Mouse (Mus musculus): ENCODE results near the gene Pacsin1. TPM values are rescaled to one million over a fixed set of nuclear protein-coding genes. Genes with fewer than 3 reads are reported as not detected.

Gene Pacsin1
- 11.0 and 13.4 TPM in 2 replicates for polyA plus RNA-seq (2016; fragmentation: Nextera tagmentation; extraction: Ambion mirVana)

GRCm38 (mm10) chr17:27655089-27656010, at the start of gene Pacsin1:
TSS of gene Pacsin1 (plus strand) at chr17:27655509.
- H3K27me3 ChIP-seq = peaks cover 46% of the 10 kb centered on the region
- H3K4me2 ChIP-seq (replicated peaks) = peak within 1 kb of the TSS; percentile 94
- peaks cover 20% of the 10 kb centered on the region for H3K4me1 ChIP-seq
- H3K9me3 ChIP-seq (replicated peaks) = no peaks in the 10 kb centered on the region
- H3K4me3 ChIP-seq = peak within 1 kb of the TSS; percentile 58
- H3K9ac ChIP-seq = peak within 1 kb of the TSS; percentile 74
- peak within 1 kb of the TSS; percentile 64 for H3K27ac ChIP-seq
- peak; percentile 83 for ATAC-seq (ENCODE audit: low FRiP score)
- 1% methylated on average over 58 of the region's 65 CpGs for WGBS
- no peaks in the 10 kb centered on the region for H3K36me3 ChIP-seq

- peaks cover 4% of the 10 kb centered on the region; the same call in 1 of the 2 replicates for H3K36me3 ChIP-seq
- WGBS = 92% methylated on average over 7 of the region's 7 CpGs
- no peaks in the 10 kb centered on the region for H3K9me3 ChIP-seq (replicated peaks)
- H3K4me3 ChIP-seq = no peak overlapping the region
- ATAC-seq (ENCODE audit: low FRiP score) = no peak
- H3K27ac ChIP-seq = no peak overlapping the region
- H3K27me3 ChIP-seq = no peaks in the 10 kb centered on the region
- H3K4me2 ChIP-seq (replicated peaks) = no peak overlapping the region
- peaks cover 31% of the 10 kb centered on the region for H3K4me1 ChIP-seq
- no peak overlapping the region for H3K9ac ChIP-seq
Observed at GRCm38 (mm10) chr17:27609576-27609975, 45.7 kb upstream of the Pacsin1 start.

DNA sequence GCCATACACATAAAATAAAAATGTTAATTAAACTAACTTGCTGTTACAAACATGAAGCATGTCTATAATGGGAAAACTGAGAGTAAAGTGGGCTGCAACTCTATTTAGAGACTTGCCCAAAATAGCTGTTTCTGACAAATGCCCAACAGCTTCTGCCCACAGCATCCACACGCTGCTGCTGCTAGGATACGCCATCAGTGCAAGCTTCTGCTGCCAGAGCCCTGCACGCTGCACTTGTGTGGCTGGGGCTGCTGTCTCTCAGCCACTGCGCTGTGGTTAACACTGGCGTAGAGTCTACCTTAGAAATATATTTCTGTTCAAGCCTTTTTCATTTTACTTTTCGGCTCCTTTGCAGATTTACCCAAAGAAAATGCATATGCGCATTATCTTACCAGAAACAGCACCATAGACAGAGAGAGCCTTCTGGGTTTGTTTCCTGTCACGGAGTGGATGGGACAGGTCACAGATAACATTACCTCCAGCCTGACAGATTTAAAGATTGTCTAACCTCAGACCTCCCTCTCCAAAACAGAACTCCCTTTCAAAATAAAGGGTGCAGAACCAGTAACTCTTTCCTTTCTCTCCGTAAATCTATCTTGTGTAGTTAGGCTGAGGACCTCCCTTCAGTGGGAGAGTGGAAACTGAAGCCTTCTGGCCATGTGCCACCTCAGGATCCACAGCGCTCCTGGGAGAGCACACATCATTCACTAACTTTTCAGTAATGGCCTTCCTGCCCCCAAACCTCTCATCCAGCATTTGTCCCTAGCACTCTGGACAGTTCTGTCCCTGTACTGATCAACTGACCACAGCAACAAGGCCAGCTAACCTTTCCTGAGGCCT, 44.4 kb upstream of the Pacsin1 start:
- Histone ChIP-seq H3K4me3 (no peak overlapping the region), H3K9me3 (replicated peaks) (no peaks in the 10 kb centered on the region), H3K36me3 (peaks cover 4% of the 10 kb centered on the region; the same call in 1 of the 2 replicates), H3K27ac (peak overlapping the region; percentile 35; the same call in 1 of the 2 replicates), H3K4me2 (replicated peaks) (no peak overlapping the region), H3K9ac (no peak overlapping the region), H3K27me3 (no peaks in the 10 kb centered on the region), H3K4me1 (peaks cover 38% of the 10 kb centered on the region)
- no peak for ATAC-seq (ENCODE audit: low FRiP score)
- WGBS = 85% methylated on average over 10 of the region's 10 CpGs

GRCm38 (mm10) chr17:27611519-27611884, 43.8 kb upstream of the Pacsin1 start:
- ATAC-seq (ENCODE audit: low FRiP score) = no peak
- H3K9me3 ChIP-seq (replicated peaks) = no peaks in the 10 kb centered on the region
- WGBS = 76% methylated on average over 3 of the region's 3 CpGs
- no peak overlapping the region for H3K4me2 ChIP-seq (replicated peaks)
- no peaks in the 10 kb centered on the region for H3K27me3 ChIP-seq
- no peak overlapping the region for H3K4me3 ChIP-seq
- peaks cover 4% of the 10 kb centered on the region; the same call in 1 of the 2 replicates for H3K36me3 ChIP-seq
- no peak overlapping the region for H3K9ac ChIP-seq
- H3K4me1 ChIP-seq = peaks cover 37% of the 10 kb centered on the region
- no peak overlapping the region for H3K27ac ChIP-seq

DNA sequence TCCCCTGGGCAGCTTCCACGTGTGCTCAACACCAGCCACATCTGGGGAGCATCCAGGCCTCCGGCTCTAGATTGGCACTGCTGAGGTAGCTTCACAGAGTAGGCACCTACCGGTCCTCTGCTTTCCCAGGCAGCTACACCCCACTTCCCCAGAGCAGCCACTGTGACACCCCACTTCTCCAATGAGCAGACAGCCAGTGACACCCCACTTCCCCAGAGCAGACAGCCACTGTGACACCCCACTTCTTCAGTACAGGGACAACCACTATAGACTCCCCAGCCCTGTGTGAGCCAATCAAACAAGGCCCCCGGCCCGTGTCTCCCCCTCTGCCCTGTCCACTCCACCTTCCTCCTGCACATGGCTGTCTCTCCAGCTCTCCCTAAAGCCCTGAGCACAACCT, 43.3 kb upstream of the Pacsin1 start:
- H3K4me1 ChIP-seq = peaks cover 33% of the 10 kb centered on the region
- peaks cover 8% of the 10 kb centered on the region; the same call in 1 of the 2 replicates for H3K36me3 ChIP-seq
- H3K4me2 ChIP-seq (replicated peaks) = no peak overlapping the region
- H3K9me3 ChIP-seq (replicated peaks) = no peaks in the 10 kb centered on the region
- 86% methylated on average over 5 of the region's 5 CpGs for WGBS
- H3K27me3 ChIP-seq = no peaks in the 10 kb centered on the region
- no peak overlapping the region for H3K27ac ChIP-seq
- no peak overlapping the region for H3K4me3 ChIP-seq
- no peak overlapping the region for H3K9ac ChIP-seq
- ATAC-seq (ENCODE audit: low FRiP score) = no peak

GRCm38 (mm10) chr17:27613016-27613415, 42.3 kb upstream of the Pacsin1 start:
- H3K27ac ChIP-seq = no peak overlapping the region
- no peaks in the 10 kb centered on the region for H3K27me3 ChIP-seq
- peaks cover 15% of the 10 kb centered on the region for H3K36me3 ChIP-seq
- 0 out of 2 replicates have a peak, but pooled peaks cover 5% of the 10 kb centered on the region for H3K9me3 ChIP-seq (replicated peaks)
- no peak overlapping the region for H3K9ac ChIP-seq
- peaks cover 33% of the 10 kb centered on the region for H3K4me1 ChIP-seq
- 78% methylated on average over 4 of the region's 4 CpGs for WGBS
- H3K4me3 ChIP-seq = no peak overlapping the region
- no peak overlapping the region for H3K4me2 ChIP-seq (replicated peaks)
- ATAC-seq (ENCODE audit: low FRiP score) = no peak

DNA sequence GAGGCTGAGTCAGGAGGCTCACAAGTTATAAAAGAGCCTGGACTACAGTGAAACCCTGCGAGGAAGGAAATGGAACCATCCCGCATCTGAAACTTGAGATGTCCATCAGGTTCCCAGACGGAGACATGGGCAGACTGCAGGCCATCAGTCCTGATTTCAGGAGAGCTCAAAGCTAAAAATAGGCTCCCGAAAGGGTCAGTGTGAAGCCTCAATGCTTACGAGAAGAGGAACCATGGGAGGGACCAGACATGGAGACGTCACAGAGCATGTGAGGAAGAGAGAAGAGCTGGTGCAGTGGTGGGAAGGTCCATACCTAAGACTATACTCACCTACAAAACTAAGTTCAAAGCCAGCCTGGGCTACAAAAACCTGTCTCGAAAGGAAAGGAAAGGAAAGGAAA, 39.9 kb upstream of the Pacsin1 start:
- WGBS = 77% methylated on average over 7 of the region's 7 CpGs
- ATAC-seq (ENCODE audit: low FRiP score) = no peak

DNA sequence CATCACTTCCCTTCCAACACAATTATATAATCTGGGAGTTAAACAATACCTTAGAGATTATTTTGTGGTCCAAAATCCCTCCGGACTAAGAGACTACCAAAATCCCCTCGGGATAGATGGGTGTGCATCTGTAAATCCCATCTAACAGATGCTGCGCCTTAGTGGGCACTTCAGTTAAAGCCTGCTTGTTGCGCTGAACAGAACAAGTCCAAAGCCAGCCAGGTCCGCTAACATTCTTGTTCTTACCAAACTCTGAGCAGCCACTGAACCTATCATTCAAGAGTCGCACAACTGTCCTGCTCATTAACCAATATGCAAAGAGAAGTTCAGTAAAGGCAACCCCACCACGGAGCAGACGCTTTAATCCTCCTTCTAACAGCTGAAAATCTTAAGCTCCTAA, 34.1 kb upstream of the Pacsin1 start:
- Histone ChIP-seq H3K4me2 (replicated peaks) (peak overlapping the region; percentile 65), H3K9ac (peak overlapping the region; percentile 99), H3K36me3 (peaks cover 23% of the 10 kb centered on the region), H3K4me3 (peak overlapping the region; percentile 90), H3K9me3 (replicated peaks) (0 out of 2 replicates have a peak, but pooled peaks cover 6% of the 10 kb centered on the region), H3K27me3 (no peaks in the 10 kb centered on the region), H3K27ac (peak overlapping the region; percentile 98; the same call in 1 of the 2 replicates), H3K4me1 (peaks cover 28% of the 10 kb centered on the region)
- no peak for ATAC-seq (ENCODE audit: low FRiP score)
- 47% methylated on average over 8 of the region's 8 CpGs for WGBS

More for the DNA sequence above, 39.9 kb upstream of the Pacsin1 start:
- Histone ChIP-seq H3K27me3 (no peaks in the 10 kb centered on the region), H3K4me3 (no peak overlapping the region), H3K36me3 (peaks cover 23% of the 10 kb centered on the region), H3K9ac (no peak overlapping the region), H3K9me3 (replicated peaks) (0 out of 2 replicates have a peak, but pooled peaks cover 6% of the 10 kb centered on the region), H3K4me2 (replicated peaks) (no peak overlapping the region), H3K27ac (no peak overlapping the region), H3K4me1 (peaks cover 43% of the 10 kb centered on the region)

DNA sequence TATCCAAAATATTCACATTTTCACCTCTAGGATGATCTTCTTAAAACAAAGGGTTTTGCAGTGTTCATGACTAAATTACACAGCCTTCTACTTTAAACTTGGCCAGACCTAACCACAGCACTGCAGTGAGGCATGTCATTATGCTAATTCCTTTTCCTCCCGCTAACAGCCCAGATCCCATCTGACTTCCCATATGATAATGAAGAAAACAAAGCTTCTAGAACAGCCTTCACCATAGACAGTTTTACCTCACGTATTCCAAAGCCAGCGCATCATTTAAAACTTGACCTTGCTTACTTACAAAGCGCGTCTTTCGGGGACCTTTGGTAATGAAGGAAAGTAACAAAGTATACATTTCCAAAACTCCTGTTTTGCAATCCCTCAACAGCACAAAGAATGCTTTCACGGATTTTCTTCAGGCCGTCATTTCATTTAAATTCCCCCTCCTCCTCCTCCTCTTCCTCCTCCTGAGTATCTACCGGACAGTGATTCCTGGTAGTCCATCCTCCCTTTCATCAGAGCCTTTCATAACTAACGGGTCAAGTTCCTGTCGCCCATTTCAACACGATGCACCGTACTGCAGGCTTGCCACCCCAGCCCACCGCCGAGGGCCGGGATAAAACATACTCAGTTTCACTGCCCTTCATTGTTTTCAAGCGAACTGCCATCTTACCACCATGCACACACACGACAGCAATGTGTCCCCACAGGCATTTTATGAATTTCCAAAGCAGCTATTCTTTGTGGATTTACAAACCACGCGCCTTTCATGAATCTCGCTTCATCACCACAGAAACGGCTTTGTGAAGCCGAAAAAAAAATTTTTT, 33.4 kb upstream of the Pacsin1 start:
- H3K9me3 ChIP-seq (replicated peaks) = 0 out of 2 replicates have a peak, but pooled peaks cover 6% of the 10 kb centered on the region
- H3K4me2 ChIP-seq (replicated peaks) = peak overlapping the region; percentile 65
- ATAC-seq (ENCODE audit: low FRiP score) = peak; percentile 29; the same call in 1 of the 2 replicates
- peak overlapping the region; percentile 90 for H3K4me3 ChIP-seq
- WGBS = 4% methylated on average over 23 of the region's 23 CpGs
- peaks cover 19% of the 10 kb centered on the region for H3K36me3 ChIP-seq
- H3K4me1 ChIP-seq = peaks cover 31% of the 10 kb centered on the region
- no peaks in the 10 kb centered on the region for H3K27me3 ChIP-seq
- peak overlapping the region; percentile 99 for H3K9ac ChIP-seq
- peak overlapping the region; percentile 98 for H3K27ac ChIP-seq

- H3K4me1 ChIP-seq = peaks cover 33% of the 10 kb centered on the region
- peaks cover 11% of the 10 kb centered on the region for H3K36me3 ChIP-seq
- H3K4me3 ChIP-seq = peak overlapping the region; percentile 90
- H3K27ac ChIP-seq = peak overlapping the region; percentile 98
- H3K27me3 ChIP-seq = no peaks in the 10 kb centered on the region
- 0 out of 2 replicates have a peak, but pooled peaks cover 3% of the 10 kb centered on the region for H3K9me3 ChIP-seq (replicated peaks)
- under 1% methylated on average over 63 of the region's 80 CpGs for WGBS
- peak overlapping the region; percentile 65 for H3K4me2 ChIP-seq (replicated peaks)
- ATAC-seq (ENCODE audit: low FRiP score) = peak; percentile 41
- H3K9ac ChIP-seq = peak overlapping the region; percentile 99
Observed at GRCm38 (mm10) chr17:27622611-27623359, 32.5 kb upstream of the Pacsin1 start.

All from hindbrain, embryonic 12.5 days (tissue).